Mouse (Mus musculus) limb, embryonic 14.5 days (tissue): ENCODE data around the gene Ift27. TPM values are rescaled to one million over a fixed set of nuclear protein-coding genes. Genes with fewer than 3 reads are reported as not detected.

Experiments
- ATAC-seq: fragments of 200-750 bp; cut with Nextera tagmentation; 2 replicates; pipeline ENCODE4 v1.8.0; 2017; ENCODE audit warnings: low read depth, moderate number of reproducible peaks, moderate TSS enrichment; ENCODE audit not compliant: low FRiP score
- DNase-seq: peaks from one replicate; pipeline ENCODE4 v3.0.0-alpha.2; 2015; ENCODE audit warnings: low spot score
- H3K27ac ChIP-seq: fragments of 300-500 bp; sonication (generic); replicated peaks from 2 replicates; pipeline ENCODE4 v1.5.1; 2014; ENCODE audit warnings: low read depth, mild to moderate bottlenecking, low read length, moderate library complexity, mixed read lengths
- H3K27me3 ChIP-seq: fragments of 300-500 bp; sonication (generic); 2 replicates; pipeline ENCODE4 v1.6.1; 2014; ENCODE audit warnings: low read length, mixed read lengths; ENCODE audit not compliant: control insufficient read depth, insufficient read depth
- H3K36me3 ChIP-seq: fragments of 300-500 bp; sonication (generic); 2 replicates; pipeline ENCODE4 v1.6.1; 2014; ENCODE audit warnings: mild to moderate bottlenecking, low read length, moderate library complexity, mixed read lengths; ENCODE audit not compliant: control insufficient read depth, insufficient read depth
- H3K4me1 ChIP-seq: fragments of 300-500 bp; sonication (generic); 2 replicates; pipeline ENCODE4 v1.6.1; 2014; ENCODE audit warnings: antibody characterized with exemption, low read length, mixed read lengths; ENCODE audit not compliant: control insufficient read depth, insufficient read depth
- H3K4me2 ChIP-seq: fragments of 300-500 bp; sonication (generic); replicated peaks from 2 replicates; pipeline ENCODE4 v1.6.1; 2014; ENCODE audit warnings: low read depth, mild to moderate bottlenecking, low read length, moderate library complexity; ENCODE audit not compliant: severe bottlenecking
- H3K4me3 ChIP-seq: fragments of 300-500 bp; sonication (generic); replicated peaks from 2 replicates; pipeline ENCODE4 v1.5.1; 2014; ENCODE audit warnings: low read length
- H3K9ac ChIP-seq: fragments of 300-500 bp; sonication (generic); 2 replicates; pipeline ENCODE4 v1.6.1; 2014; ENCODE audit warnings: mild to moderate bottlenecking, low read depth, low read length, moderate library complexity; ENCODE audit not compliant: severe bottlenecking
- H3K9me3 ChIP-seq: fragments of 300-500 bp; sonication (generic); 2 replicates; pipeline ENCODE4 v1.6.1; 2016; ENCODE audit warnings: low read length; ENCODE audit not compliant: control insufficient read depth
- POLR2A ChIP-seq: fragments of 200-500 bp; IDR thresholded peaks from 2 replicates; pipeline ENCODE4 v1.8.0; 2012; ENCODE audit warnings: inconsistent platforms, mild to moderate bottlenecking, moderate library complexity, borderline replicate concordance; ENCODE audit not compliant: insufficient read depth, insufficient read length; ENCODE audit errors: extremely low read depth
- WGBS: fragments of 180-500 bp; shearing (Covaris S2); extraction: QIAGEN DNeasy Blood & Tissue Kit; methylation state at CpG from one replicate; pipeline ENCODE4 v1.1.7; 2014; 5-methylcytosine and 5-hydroxymethylcytosine counted together
- polyA plus RNA-seq, 2 experiments: library from polyadenylated mRNA; depleted of rRNA in 1 of 2; stranded (reverse) in 1 of 2; unstranded in 1 of 2; fragments of >200 nt; fragmentation: Nextera tagmentation in 1 of 2; extraction: Ambion mirVana in 1 of 2; gene quantifications; 2 replicates each; pipeline versions ENCODE4 v1.2.1 to v1.2.3; 2012 to 2014

The Ift27 gene
- polyA plus RNA-seq, 2 experiments, result 45.3 to 98.1 TPM

- Histone ChIP-seq H3K4me1 (peaks cover 12% of the 10 kb centered on the region; the same call in 1 of the 2 replicates), H3K4me2 (no peak overlapping the region), H3K9ac (no peak overlapping the region), H3K27me3 (no peaks in the 10 kb centered on the region), H3K27ac (no peak overlapping the region), H3K36me3 (peaks cover 8% of the 10 kb centered on the region; the same call in 1 of the 2 replicates), H3K9me3 (no peaks in the 10 kb centered on the region), H3K4me3 (no peak overlapping the region)
- TF ChIP-seq POLR2A, result no peak
- no peak for DNase-seq
- no peak for ATAC-seq
- 93% methylated on average over 10 of the region's 10 CpGs for WGBS
These were observed 2.3 kb downstream of the Ift27 start for GRCm38 (mm10) chr15:78171651-78172050.

- H3K4me2 ChIP-seq, result no peak overlapping the region
- WGBS, result 90% methylated on average over 15 of the region's 15 CpGs
- ATAC-seq (no peak), DNase-seq (no peak)
- H3K27me3 ChIP-seq, result no peaks in the 10 kb centered on the region
- peaks cover 12% of the 10 kb centered on the region; the same call in 1 of the 2 replicates for H3K4me1 ChIP-seq
- H3K9ac ChIP-seq, result no peak overlapping the region
- H3K36me3 ChIP-seq, result peaks cover 16% of the 10 kb centered on the region; the same call in 1 of the 2 replicates
- TF ChIP-seq POLR2A, result no peak
- no peak overlapping the region for H3K27ac ChIP-seq
- no peak overlapping the region for H3K4me3 ChIP-seq
- H3K9me3 ChIP-seq, result no peaks in the 10 kb centered on the region
These were observed 3.2 kb downstream of the Ift27 start for GRCm38 (mm10) chr15:78170708-78171107.

- TF ChIP-seq POLR2A, result no peak
- no peak overlapping the region for H3K4me3 ChIP-seq
- peaks cover 12% of the 10 kb centered on the region; the same call in 1 of the 2 replicates for H3K4me1 ChIP-seq
- 84% methylated on average over 7 of the region's 11 CpGs for WGBS
- no peak overlapping the region for H3K4me2 ChIP-seq
- H3K27me3 ChIP-seq, result no peaks in the 10 kb centered on the region
- no peak overlapping the region for H3K27ac ChIP-seq
- peaks cover 16% of the 10 kb centered on the region; the same call in 1 of the 2 replicates for H3K36me3 ChIP-seq
- no peak for DNase-seq
- H3K9me3 ChIP-seq, result no peaks in the 10 kb centered on the region
- H3K9ac ChIP-seq, result no peak overlapping the region
- ATAC-seq, result no peak
These were observed 4.3 kb downstream of the Ift27 start for GRCm38 (mm10) chr15:78169566-78169965.

- 74% methylated on average over 4 of the region's 4 CpGs for WGBS
- Histone ChIP-seq H3K27me3 (no peaks in the 10 kb centered on the region), H3K4me3 (no peak overlapping the region), H3K9ac (no peak overlapping the region), H3K4me2 (no peak overlapping the region), H3K36me3 (peaks cover 27% of the 10 kb centered on the region), H3K4me1 (no peaks in the 10 kb centered on the region), H3K27ac (no peak overlapping the region), H3K9me3 (no peaks in the 10 kb centered on the region)
- DNase-seq (no peak), ATAC-seq (no peak)
- no peak for TF ChIP-seq POLR2A
These were observed 8.6 kb downstream of the Ift27 start for GRCm38 (mm10) chr15:78165292-78165691.

- Histone ChIP-seq H3K36me3 (peaks cover 29% of the 10 kb centered on the region), H3K27ac (no peak overlapping the region), H3K9ac (no peak overlapping the region), H3K27me3 (no peaks in the 10 kb centered on the region), H3K9me3 (no peaks in the 10 kb centered on the region), H3K4me3 (no peak overlapping the region), H3K4me2 (no peak overlapping the region), H3K4me1 (no peaks in the 10 kb centered on the region)
- ATAC-seq, result no peak
- TF ChIP-seq POLR2A, result no peak
- WGBS, result 74% methylated on average over 11 of the region's 11 CpGs
- no peak for DNase-seq
These were observed 9.4 kb downstream of the Ift27 start for GRCm38 (mm10) chr15:78164466-78164865.

- H3K27me3 ChIP-seq, result no peaks in the 10 kb centered on the region
- no peak overlapping the region for H3K9ac ChIP-seq
- WGBS, result 75% methylated on average over 9 of the region's 9 CpGs
- peaks cover 23% of the 10 kb centered on the region for H3K36me3 ChIP-seq
- no peak for DNase-seq
- no peak overlapping the region for H3K27ac ChIP-seq
- no peaks in the 10 kb centered on the region for H3K9me3 ChIP-seq
- TF ChIP-seq POLR2A, result no peak
- no peak overlapping the region for H3K4me3 ChIP-seq
- no peak for ATAC-seq
- H3K4me2 ChIP-seq, result no peak overlapping the region
- H3K4me1 ChIP-seq, result no peaks in the 10 kb centered on the region
These were observed 12.0 kb downstream of the Ift27 start for GRCm38 (mm10) chr15:78161946-78162345.
